Mouse (Mus musculus): ENCODE results near the gene Npsr1. TPM values are rescaled to one million over a fixed set of nuclear protein-coding genes. Genes with fewer than 3 reads are reported as not detected.

The Npsr1 gene
- polyA plus RNA-seq, 1 experiment from 2014 or later: not detected

- DNase-seq (ENCODE audit: low spot score) (no peak), ATAC-seq (no peak)
- no peaks in the 10 kb centered on the region for H3K27me3 ChIP-seq (replicated peaks; ENCODE audit: insufficient read depth, low read length)
- H3K9ac ChIP-seq (replicated peaks; ENCODE audit: low read depth): no peak overlapping the region
- WGBS: 69% methylated on average over 1 of the region's 1 CpGs
- H3K9me3 ChIP-seq (ENCODE audit: low read length): no peaks in the 10 kb centered on the region
- no peak for TF ChIP-seq EP300 (IDR thresholded peaks at IDR 0.05)
- TF ChIP-seq CTCF (IDR thresholded peaks at IDR 0.05): no peak
- no peaks in the 10 kb centered on the region for H3K4me1 ChIP-seq (ENCODE audit: insufficient read depth, low read depth, low read length)
- no peaks in the 10 kb centered on the region for H3K36me3 ChIP-seq (ENCODE audit: insufficient read depth, low read length)
- H3K4me3 ChIP-seq (ENCODE audit: low read depth, low read length): no peak overlapping the region
- H3K4me2 ChIP-seq (replicated peaks; ENCODE audit: low read depth, low read length): no peak overlapping the region
- no peak overlapping the region for H3K27ac ChIP-seq (ENCODE audit: low read length)
Observed at GRCm38 (mm10) chr9:24168501-24168900, 70.7 kb downstream of the Npsr1 start.

- TF ChIP-seq CTCF (IDR thresholded peaks at IDR 0.05) (no peak), EP300 (IDR thresholded peaks at IDR 0.05) (no peak)
Observed at GRCm38 (mm10) chr9:24170728-24171127, 72.9 kb downstream of the Npsr1 start.

GRCm38 (mm10) chr9:24178744-24179143 is 80.9 kb downstream of the Npsr1 start:
- DNase-seq (ENCODE audit: low spot score): no peak

More at GRCm38 (mm10) chr9:24170728-24171127, 72.9 kb downstream of the Npsr1 start:
- H3K27me3 ChIP-seq (replicated peaks; ENCODE audit: insufficient read depth, low read length): no peaks in the 10 kb centered on the region
- H3K4me3 ChIP-seq (ENCODE audit: low read depth, low read length): no peak overlapping the region
- no peaks in the 10 kb centered on the region for H3K9me3 ChIP-seq (ENCODE audit: low read length)
- H3K36me3 ChIP-seq (ENCODE audit: insufficient read depth, low read length): no peaks in the 10 kb centered on the region
- 78% methylated on average over 1 of the region's 1 CpGs for WGBS
- H3K4me2 ChIP-seq (replicated peaks; ENCODE audit: low read depth, low read length): no peak overlapping the region
- no peak for ATAC-seq
- no peak for DNase-seq (ENCODE audit: low spot score)
- no peak overlapping the region for H3K9ac ChIP-seq (replicated peaks; ENCODE audit: low read depth)
- no peak overlapping the region for H3K27ac ChIP-seq (ENCODE audit: low read length)
- H3K4me1 ChIP-seq (ENCODE audit: insufficient read depth, low read depth, low read length): no peaks in the 10 kb centered on the region

GRCm38 (mm10) chr9:24180926-24181325 is 83.1 kb downstream of the Npsr1 start:
- Histone ChIP-seq H3K27me3 (replicated peaks; ENCODE audit: insufficient read depth, low read length) (no peaks in the 10 kb centered on the region), H3K4me2 (replicated peaks; ENCODE audit: low read depth, low read length) (no peak overlapping the region), H3K9ac (replicated peaks; ENCODE audit: low read depth) (no peak overlapping the region), H3K27ac (ENCODE audit: low read length) (no peak overlapping the region), H3K36me3 (ENCODE audit: insufficient read depth, low read length) (no peaks in the 10 kb centered on the region), H3K9me3 (ENCODE audit: low read length) (no peaks in the 10 kb centered on the region), H3K4me1 (ENCODE audit: insufficient read depth, low read depth, low read length) (no peaks in the 10 kb centered on the region), H3K4me3 (ENCODE audit: low read depth, low read length) (no peak overlapping the region)
- 67% methylated on average over 7 of the region's 7 CpGs for WGBS
- TF ChIP-seq CTCF (IDR thresholded peaks at IDR 0.05): no peak
- TF ChIP-seq EP300 (IDR thresholded peaks at IDR 0.05): no peak
- no peak for ATAC-seq
- DNase-seq (ENCODE audit: low spot score): no peak

More at GRCm38 (mm10) chr9:24178744-24179143, 80.9 kb downstream of the Npsr1 start:
- Histone ChIP-seq H3K27ac (ENCODE audit: low read length) (no peak overlapping the region), H3K27me3 (replicated peaks; ENCODE audit: insufficient read depth, low read length) (no peaks in the 10 kb centered on the region), H3K4me2 (replicated peaks; ENCODE audit: low read depth, low read length) (no peak overlapping the region), H3K9ac (replicated peaks; ENCODE audit: low read depth) (no peak overlapping the region), H3K9me3 (ENCODE audit: low read length) (no peaks in the 10 kb centered on the region), H3K4me1 (ENCODE audit: insufficient read depth, low read depth, low read length) (no peaks in the 10 kb centered on the region), H3K4me3 (ENCODE audit: low read depth, low read length) (no peak overlapping the region), H3K36me3 (ENCODE audit: insufficient read depth, low read length) (no peaks in the 10 kb centered on the region)
- 76% methylated on average over 2 of the region's 2 CpGs for WGBS
- ATAC-seq: no peak
- TF ChIP-seq CTCF (IDR thresholded peaks at IDR 0.05) (no peak), EP300 (IDR thresholded peaks at IDR 0.05) (no peak)

- Histone ChIP-seq H3K9me3 (ENCODE audit: low read length) (no peaks in the 10 kb centered on the region), H3K9ac (replicated peaks; ENCODE audit: low read depth) (no peak overlapping the region), H3K27me3 (replicated peaks; ENCODE audit: insufficient read depth, low read length) (no peaks in the 10 kb centered on the region), H3K36me3 (ENCODE audit: insufficient read depth, low read length) (no peaks in the 10 kb centered on the region), H3K4me3 (ENCODE audit: low read depth, low read length) (no peak overlapping the region), H3K4me1 (ENCODE audit: insufficient read depth, low read depth, low read length) (no peaks in the 10 kb centered on the region), H3K4me2 (replicated peaks; ENCODE audit: low read depth, low read length) (no peak overlapping the region), H3K27ac (ENCODE audit: low read length) (no peak overlapping the region)
- WGBS: 85% methylated on average over 5 of the region's 5 CpGs
- TF ChIP-seq EP300 (IDR thresholded peaks at IDR 0.05): no peak
- DNase-seq (ENCODE audit: low spot score) (no peak), ATAC-seq (no peak)
Observed at GRCm38 (mm10) chr9:24186289-24186688, 88.5 kb downstream of the Npsr1 start.

- no peak overlapping the region for H3K4me2 ChIP-seq (replicated peaks; ENCODE audit: low read depth, low read length)
- no peak overlapping the region for H3K27ac ChIP-seq (ENCODE audit: low read length)
- no peaks in the 10 kb centered on the region for H3K36me3 ChIP-seq (ENCODE audit: insufficient read depth, low read length)
- no peaks in the 10 kb centered on the region for H3K4me1 ChIP-seq (ENCODE audit: insufficient read depth, low read depth, low read length)
- H3K9me3 ChIP-seq (ENCODE audit: low read length): no peaks in the 10 kb centered on the region
- no peak overlapping the region for H3K9ac ChIP-seq (replicated peaks; ENCODE audit: low read depth)
- no peak overlapping the region for H3K4me3 ChIP-seq (ENCODE audit: low read depth, low read length)
- TF ChIP-seq CTCF (IDR thresholded peaks at IDR 0.05): no peak
- TF ChIP-seq EP300 (IDR thresholded peaks at IDR 0.05): no peak
- no peaks in the 10 kb centered on the region for H3K27me3 ChIP-seq (replicated peaks; ENCODE audit: insufficient read depth, low read length)
- DNase-seq (ENCODE audit: low spot score) (no peak), ATAC-seq (no peak)
- 44% methylated on average over 2 of the region's 2 CpGs for WGBS
Observed at GRCm38 (mm10) chr9:24189511-24190260, 91.9 kb downstream of the Npsr1 start.

Measured in lung, postnatal 0 days (tissue).